ENCODE assay signal across 20 mouse cellular contexts in the genomic region with DNA sequence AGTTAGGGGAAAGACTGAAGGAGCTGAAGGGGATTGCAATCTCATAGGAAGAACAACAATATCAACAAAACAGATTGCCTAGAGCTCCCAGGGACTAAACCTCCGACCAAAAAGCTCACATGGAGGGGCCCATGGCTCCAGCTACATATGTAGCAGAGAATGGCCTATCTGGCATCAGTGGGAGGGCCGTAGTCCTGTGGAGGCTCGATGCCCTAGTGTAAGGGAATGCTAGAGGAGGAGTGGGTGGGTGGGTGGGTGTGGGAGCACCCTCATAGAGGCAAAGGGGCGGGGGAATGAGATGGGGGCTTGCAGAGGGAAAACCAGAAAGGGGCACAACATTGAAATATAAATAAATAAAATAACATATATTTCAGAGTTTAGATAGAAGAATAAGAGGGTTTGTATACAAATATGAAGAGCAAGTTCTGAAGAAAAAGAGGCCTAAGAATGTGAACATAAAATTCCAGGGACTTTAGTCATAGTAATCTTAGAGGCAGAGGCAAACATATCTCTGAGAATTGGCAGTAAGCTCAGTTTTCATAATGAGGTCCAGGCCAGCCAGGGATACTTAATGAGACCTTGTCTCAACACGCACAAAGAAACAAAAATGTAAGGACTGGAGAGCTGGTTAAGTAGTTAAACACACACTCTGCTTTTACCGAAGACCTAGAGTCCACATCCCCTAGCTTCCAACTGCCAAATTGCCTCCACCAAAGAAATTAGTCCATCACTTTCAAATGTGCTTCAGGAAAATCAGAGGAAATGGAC.
DNase-seq lines count a peak whose midpoint lies in the region; ATAC-seq and TF ChIP-seq lines count a peak whose summit lies in the region.
"Had no signal": no experiment of that assay in that cellular context is flagged by ENCODE, and none has a peak within 500 bp of the region (broad histone marks: within the 10 kb centered on the region; RNA-seq: fewer than 3 reads in every experiment).

No protein-coding gene starts in this region.

- H3K9me3 ChIP-seq in lung, postnatal 0 days (ENCODE audit: low read length), result no peaks in the 10 kb centered on the region
- H3K9me3 ChIP-seq: G1E; hindbrain, embryonic 13.5 days; liver, embryonic 15.5 days; neural tube, embryonic 12.5 days had no signal

- H3K4me1 ChIP-seq in lung, postnatal 0 days (ENCODE audit: insufficient read depth, low read depth, low read length), result no peaks in the 10 kb centered on the region
- no peaks in the 10 kb centered on the region; the same call in 1 of the 2 replicates for H3K4me1 ChIP-seq in lung, adult 2 months (ENCODE audit: control insufficient read depth, insufficient read depth, low read length)
- H3K4me1 ChIP-seq: hindbrain, embryonic 13.5 days; liver, embryonic 15.5 days; neural tube, embryonic 12.5 days had no signal

- TF ChIP-seq EP300 in lung, postnatal 0 days (IDR thresholded peaks at IDR 0.05), result 0 out of 2 replicates have a peak, but pooled peaks have one; percentile 26

- no peaks in the 10 kb centered on the region for H3K36me3 ChIP-seq in lung, postnatal 0 days (ENCODE audit: insufficient read depth, low read length)
- no peaks in the 10 kb centered on the region for H3K36me3 ChIP-seq in myocyte (ENCODE audit: control insufficient read depth, insufficient read depth)
- H3K36me3 ChIP-seq: G1E; hindbrain, embryonic 13.5 days; liver, embryonic 15.5 days; neural tube, embryonic 12.5 days had no signal

- no peaks in the 10 kb centered on the region for H3K27me3 ChIP-seq in lung, postnatal 0 days (replicated peaks; ENCODE audit: insufficient read depth, low read length)
- H3K27me3 ChIP-seq in myocyte (ENCODE audit: control insufficient read depth, insufficient read depth, insufficient read length), result no peaks in the 10 kb centered on the region
- H3K27me3 ChIP-seq: hindbrain, embryonic 13.5 days; liver, embryonic 15.5 days; neural tube, embryonic 12.5 days had no signal

- no peak for TF ChIP-seq POLR2A in lung, adult 2 months (IDR thresholded peaks at IDR 0.05; ENCODE audit: borderline replicate concordance, extremely low read depth, low read depth, low read length)
- no peak for TF ChIP-seq POLR2A in myocyte (IDR thresholded peaks at IDR 0.05; ENCODE audit: insufficient read length, low read depth)

- H3ac ChIP-seq in myocyte (ENCODE audit: control insufficient read depth, insufficient read length), result no peak overlapping the region

- ATAC-seq in lung, postnatal 0 days, result peak; percentile 83
- no peak for ATAC-seq in CD4-positive, CD25-positive, alpha-beta regulatory T cell, adult 4 months
- ATAC-seq: intestine, embryonic 16.5 days had no signal

- no peak overlapping the region for H3K4me3 ChIP-seq in lung, postnatal 0 days (ENCODE audit: low read depth, low read length)
- H3K4me3 ChIP-seq in lung, adult 2 months (replicated peaks; ENCODE audit: extremely low read depth, low read depth, low read length), result no peak overlapping the region
- H3K4me3 ChIP-seq in myocyte, result no peak overlapping the region
- H3K4me3 ChIP-seq: hindbrain, embryonic 13.5 days; liver, embryonic 15.5 days; neural tube, embryonic 12.5 days had no signal

- H3K79me2 ChIP-seq in myocyte (ENCODE audit: control insufficient read depth, insufficient read depth), result no peaks in the 10 kb centered on the region

- DNase-seq in heart, adult 8-10 months (ENCODE audit: low spot score), result peak; percentile 47
- DNase-seq in heart, postnatal 4 days, result no peak
- DNase-seq in lung, postnatal 0 days (ENCODE audit: low spot score), result peak; percentile 69
- DNase-seq in lung, adult 2 months, result no peak
- DNase-seq in gonadal fat pad, adult 2 months (ENCODE audit: low read depth), result peak; percentile 47
- no peak for DNase-seq in urinary bladder, postnatal 10 days (ENCODE audit: low spot score)
- DNase-seq: adrenal gland, postnatal 14 days; cerebellum, adult 9-11 months; embryo, embryonic 11 days; gastrocnemius, postnatal 10 days; kidney, postnatal 25 days; right cerebral cortex, postnatal 14 days had no signal

- peak; percentile 35 for TF ChIP-seq CTCF in lung, postnatal 0 days (IDR thresholded peaks at IDR 0.05)
- TF ChIP-seq CTCF in lung, adult 2 months (IDR thresholded peaks at IDR 0.05; ENCODE audit: insufficient read depth, low read length), result no peak

- H3K9ac ChIP-seq in lung, postnatal 0 days (replicated peaks; ENCODE audit: low read depth), result no peak overlapping the region
- H3K9ac ChIP-seq: hindbrain, embryonic 13.5 days; liver, embryonic 15.5 days; neural tube, embryonic 12.5 days had no signal

- H3K27ac ChIP-seq in lung, postnatal 0 days (ENCODE audit: low read length), result no peak overlapping the region
- H3K27ac ChIP-seq: hindbrain, embryonic 13.5 days; liver, embryonic 15.5 days; neural tube, embryonic 12.5 days; stomach, postnatal 0 days had no signal

- WGBS in lung, postnatal 0 days, result 40% methylated on average over 6 of the region's 6 CpGs
- 43% methylated on average over 6 of the region's 6 CpGs for WGBS in lung, adult 2 months

- H3K4me2 ChIP-seq in lung, postnatal 0 days (replicated peaks; ENCODE audit: low read depth, low read length), result no peak overlapping the region
- H3K4me2 ChIP-seq in myocyte (ENCODE audit: low read depth), result peak overlapping the region; percentile 57
- H3K4me2 ChIP-seq: hindbrain, embryonic 13.5 days; liver, embryonic 15.5 days; neural tube, embryonic 12.5 days had no signal

TF ChIP-seq in myocyte, 11 proteins besides CTCF, POLR2A, EP300 and RAD21:
- TF ChIP-seq E2F4 (IDR thresholded peaks at IDR 0.05; ENCODE audit: insufficient read depth) (no peak), TCF12 (IDR thresholded peaks at IDR 0.05; ENCODE audit: insufficient read depth, poor library complexity, severe bottlenecking) (no peak), MAX (IDR thresholded peaks at IDR 0.05; ENCODE audit: low read depth) (no peak), TCF3 (IDR thresholded peaks at IDR 0.05; ENCODE audit: insufficient read length, low read depth) (no peak), SRF (IDR thresholded peaks at IDR 0.05; ENCODE audit: control insufficient read depth, insufficient read length, low read depth) (no peak), POLR2AphosphoS2 (IDR thresholded peaks at IDR 0.05; ENCODE audit: insufficient read length, low read depth) (no peak), REST (IDR thresholded peaks at IDR 0.05; ENCODE audit: insufficient read depth, insufficient read length) (no peak), USF1 (IDR thresholded peaks at IDR 0.05; ENCODE audit: low read depth) (no peak), MYOD1 (IDR thresholded peaks at IDR 0.05; ENCODE audit: control insufficient read depth in 1 of 3, insufficient read length in 2 of 3, low read depth in 2 of 3) (no peak), CEBPB (IDR thresholded peaks at IDR 0.05; ENCODE audit: insufficient read depth, poor library complexity, severe bottlenecking) (no peak), MYOG (IDR thresholded peaks at IDR 0.05; ENCODE audit: control insufficient read depth in 1 of 3, insufficient read depth in 1 of 3, insufficient read length in 2 of 3, low read depth in 2 of 3) (no peak)

Comparison
In these comparisons a context has a peak if more than half of its experiments do, and no peak if none do; other contexts are left out.
1. DNase-seq: peak in heart, adult 8-10 months (single experiment), lung, postnatal 0 days (single experiment) and gonadal fat pad, adult 2 months (single experiment); none in heart, postnatal 4 days (single experiment), lung, adult 2 months (single experiment) and urinary bladder, postnatal 10 days (single experiment).